Mouse (Mus musculus): Measurements from ENCODE around the gene Dock4.

- TF ChIP-seq CTCF (IDR thresholded peaks at IDR 0.05; ENCODE audit: control insufficient read depth, insufficient read depth, insufficient replicate concordance, low read depth, low read length) = no peak
- no peak for TF ChIP-seq POLR2A (IDR thresholded peaks at IDR 0.05; ENCODE audit: control insufficient read depth, low read depth, low read length)
These were observed 108.2 kb downstream of the Dock4 start for GRCm38 (mm10) chr12:40553929-40554328.
